ENCODE assay signal across 8 mouse cellular contexts in the genomic region with DNA sequence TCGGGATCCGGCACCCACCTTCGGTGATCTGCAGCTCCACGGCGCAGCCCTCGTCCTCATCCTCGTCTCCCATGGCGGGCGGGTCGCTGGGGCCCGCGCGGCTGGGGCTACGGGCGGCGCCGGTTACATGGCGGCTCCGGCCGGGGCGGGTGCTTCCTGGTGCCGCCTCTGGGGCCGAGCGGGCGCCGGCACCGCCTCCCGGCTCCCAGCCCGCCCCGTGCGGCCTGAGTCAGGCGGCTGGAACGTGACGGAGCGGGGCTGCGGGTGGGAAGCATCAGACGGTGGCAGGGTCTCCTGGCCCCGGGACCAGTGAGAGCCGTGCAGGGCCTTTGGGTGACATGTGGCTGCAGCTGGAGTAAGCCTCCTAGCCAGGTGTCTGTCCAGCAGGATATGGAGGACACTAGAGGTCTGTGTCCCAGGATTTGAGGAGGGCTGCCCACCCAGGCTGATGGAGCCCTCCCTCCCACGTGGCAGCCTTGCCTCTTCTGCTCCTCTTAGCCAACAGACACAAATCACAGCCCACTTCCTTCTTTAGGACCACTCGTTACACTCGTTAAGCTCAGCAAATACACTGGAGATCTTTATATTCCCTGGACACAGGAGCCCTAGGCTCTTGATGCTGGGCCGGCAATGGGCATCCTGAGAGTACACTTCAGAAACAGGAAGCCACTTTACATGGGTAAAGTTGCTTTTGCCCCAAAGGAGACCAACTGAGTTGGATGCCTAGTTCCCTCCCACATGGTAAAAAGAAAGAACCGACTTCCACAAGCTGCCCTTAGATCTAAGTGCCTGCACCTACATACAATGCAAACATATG. TPM values are rescaled to one million over a fixed set of nuclear protein-coding genes. Genes with fewer than 3 reads are reported as not detected.
A peak's percentile ranks its signal among the peaks of the same experiment; 100 is the strongest.
DNase-seq lines count a peak whose midpoint lies in the region; ATAC-seq and TF ChIP-seq lines count a peak whose summit lies in the region.

A gene (minus strand): TSS at position 162 of the 817 bp plus-strand sequence.

- peak; percentile 5; the same call in 1 of the 2 replicates for TF ChIP-seq POLR2A in bone marrow, adult 2 months (IDR thresholded peaks at IDR 0.05; ENCODE audit: borderline replicate concordance, control insufficient read depth, low read depth, low read length)

- H3K27me3 ChIP-seq in heart, embryonic 15.5 days = peaks cover 24% of the 10 kb centered on the region
- H3K27me3 ChIP-seq in liver, embryonic 12.5 days (replicated peaks) = peaks cover 68% of the 10 kb centered on the region
- H3K27me3 ChIP-seq in stomach, embryonic 14.5 days (ENCODE audit: control insufficient read depth, insufficient read depth, low read length) = no peaks in the 10 kb centered on the region

- peak; percentile 70 for DNase-seq in CD4-positive helper T cell, adult 2 months (ENCODE audit: low read depth, low spot score)
- peak; percentile 36 for DNase-seq in fibroblast of lung, adult 2 months (ENCODE audit: low read depth)
- DNase-seq in kidney, postnatal 10 days = peak; percentile 87

- H3K9me3 ChIP-seq in heart, embryonic 15.5 days (replicated peaks) = no peaks in the 10 kb centered on the region
- no peaks in the 10 kb centered on the region for H3K9me3 ChIP-seq in liver, embryonic 12.5 days (replicated peaks)
- no peaks in the 10 kb centered on the region for H3K9me3 ChIP-seq in stomach, embryonic 14.5 days (ENCODE audit: control insufficient read depth, low read depth, low read length)

- H3K4me3 ChIP-seq in bone marrow, adult 2 months (replicated peaks; ENCODE audit: control insufficient read depth, low read depth, low read length) = peak within 1 kb of the TSS; percentile 89
- H3K4me3 ChIP-seq in heart, embryonic 15.5 days = peak within 1 kb of the TSS; percentile 78
- peak within 1 kb of the TSS; percentile 65 for H3K4me3 ChIP-seq in liver, embryonic 12.5 days
- peak within 1 kb of the TSS; percentile 71 for H3K4me3 ChIP-seq in stomach, embryonic 14.5 days (ENCODE audit: low read depth, low read length)

- H3K4me1 ChIP-seq in bone marrow, adult 2 months (ENCODE audit: control insufficient read depth, insufficient read depth, low read length) = peaks cover 2% of the 10 kb centered on the region
- H3K4me1 ChIP-seq in heart, embryonic 15.5 days (replicated peaks) = peaks cover 17% of the 10 kb centered on the region
- peaks cover 24% of the 10 kb centered on the region for H3K4me1 ChIP-seq in liver, embryonic 12.5 days
- peaks cover 11% of the 10 kb centered on the region for H3K4me1 ChIP-seq in stomach, embryonic 14.5 days (ENCODE audit: control insufficient read depth, insufficient read depth, low read length)

- no peak for TF ChIP-seq CTCF in bone marrow, adult 2 months (IDR thresholded peaks at IDR 0.05; ENCODE audit: control insufficient read depth, insufficient read depth, low read length)

- peak within 1 kb of the TSS; percentile 77 for H3K9ac ChIP-seq in heart, embryonic 15.5 days
- peak within 1 kb of the TSS; percentile 72 for H3K9ac ChIP-seq in liver, embryonic 12.5 days
- H3K9ac ChIP-seq in stomach, embryonic 14.5 days (replicated peaks; ENCODE audit: low read depth, low read length) = peak within 1 kb of the TSS; percentile 81

- H3K27ac ChIP-seq in bone marrow, adult 2 months (ENCODE audit: control insufficient read depth, insufficient read depth, low read depth, low read length, poor library complexity) = peak within 1 kb of the TSS; percentile 30; the same call in 1 of the 2 replicates
- 0 out of 2 replicates have a peak within 1 kb of the TSS, but pooled peaks have one; percentile 31 for H3K27ac ChIP-seq in heart, embryonic 15.5 days
- H3K27ac ChIP-seq in liver, embryonic 12.5 days = no peak within 1 kb of the TSS
- no peak within 1 kb of the TSS; the same call in 1 of the 2 replicates for H3K27ac ChIP-seq in stomach, embryonic 14.5 days (ENCODE audit: low read length)

- peak; percentile 93 for ATAC-seq in heart, embryonic 15.5 days (replicated peaks; ENCODE audit: insufficient number of reproducible peaks, insufficient read depth, low FRiP score, low read depth)
- ATAC-seq in liver, embryonic 12.5 days = peak; percentile 75
- ATAC-seq in monocyte, adult 5-6 weeks (replicated peaks; ENCODE audit: insufficient number of reproducible peaks, low FRiP score, low TSS enrichment, poor library complexity, severe bottlenecking) = peak; percentile 9; the same call in 1 of the 2 replicates
- ATAC-seq in stomach, embryonic 14.5 days (ENCODE audit: insufficient number of reproducible peaks, insufficient read depth, low FRiP score, low read depth) = peak; percentile 89

- under 1% methylated on average over 44 of the region's 44 CpGs for WGBS in bone marrow, adult 2 months
- 2% methylated on average over 44 of the region's 44 CpGs for WGBS in heart, embryonic 15.5 days
- 3% methylated on average over 44 of the region's 44 CpGs for WGBS in liver, embryonic 12.5 days (ENCODE audit: insufficient replicate concordance)
- 2% methylated on average over 43 of the region's 44 CpGs for WGBS in stomach, embryonic 14.5 days

- peak within 1 kb of the TSS; percentile 92 for H3K4me2 ChIP-seq in heart, embryonic 15.5 days
- peak within 1 kb of the TSS; percentile 90 for H3K4me2 ChIP-seq in liver, embryonic 12.5 days
- H3K4me2 ChIP-seq in stomach, embryonic 14.5 days (replicated peaks; ENCODE audit: low read depth, low read length) = peak within 1 kb of the TSS; percentile 92

- peaks cover 10% of the 10 kb centered on the region for H3K36me3 ChIP-seq in heart, embryonic 15.5 days
- peaks cover 10% of the 10 kb centered on the region; the same call in 1 of the 2 replicates for H3K36me3 ChIP-seq in liver, embryonic 12.5 days
- peaks cover 15% of the 10 kb centered on the region for H3K36me3 ChIP-seq in stomach, embryonic 14.5 days (ENCODE audit: control insufficient read depth, insufficient read depth, low read length)

RNA-seq across cellular contexts. Expression of the gene that starts here (rescaled TPM):
- 4.7 and 5.5 TPM in 2 replicates for polyA plus RNA-seq in bone marrow, adult 2 months (2011; ENCODE audit: insufficient read depth, insufficient read length, low replicate concordance, missing spikeins)
- 15.3 and 20.4 TPM in 2 replicates for polyA plus RNA-seq in heart, embryonic 15.5 days (2015; fragmentation: Nextera tagmentation; extraction: Ambion mirVana)
- polyA plus RNA-seq in liver, embryonic 12.5 days (2016; fragmentation: Nextera tagmentation; extraction: Ambion mirVana) = 8.5 and 8.7 TPM in 2 replicates
- 11.8 to 24.6 TPM (median 20.5 TPM) in 3 replicates for total RNA-seq in monocyte, adult 5-6 weeks (2017)
- polyA plus RNA-seq in stomach, embryonic 14.5 days (2014; fragmentation: Nextera tagmentation; extraction: Ambion mirVana) = 24.2 and 26.1 TPM in 2 replicates

Comparison
In these comparisons a context has a peak if more than half of its experiments do, and no peak if none do; other contexts are left out.
1. DNase-seq: peak in every context shown above with its lines; median percentile 87 in kidney, postnatal 10 days; 70 in CD4-positive helper T cell, adult 2 months; 36 in fibroblast of lung, adult 2 months.
2. H3K27ac ChIP-seq: peak in bone marrow, adult 2 months (single experiment) and heart, embryonic 15.5 days (single experiment); none in liver, embryonic 12.5 days (single experiment) and stomach, embryonic 14.5 days (single experiment).
3. ATAC-seq: peak in every context shown above with its lines; median percentile 93 in heart, embryonic 15.5 days; 89 in stomach, embryonic 14.5 days; 75 in liver, embryonic 12.5 days; 9 in monocyte, adult 5-6 weeks.
4. Peak in every context shown above with its lines, with median percentiles within 50 percentile points of each other: H3K4me3 ChIP-seq, H3K4me2 ChIP-seq and H3K9ac ChIP-seq.